Mouse (Mus musculus): ENCODE results near the gene Helz.
A peak's percentile ranks its signal among the peaks of the same experiment; 100 is the strongest.

Helz gene

DNA sequence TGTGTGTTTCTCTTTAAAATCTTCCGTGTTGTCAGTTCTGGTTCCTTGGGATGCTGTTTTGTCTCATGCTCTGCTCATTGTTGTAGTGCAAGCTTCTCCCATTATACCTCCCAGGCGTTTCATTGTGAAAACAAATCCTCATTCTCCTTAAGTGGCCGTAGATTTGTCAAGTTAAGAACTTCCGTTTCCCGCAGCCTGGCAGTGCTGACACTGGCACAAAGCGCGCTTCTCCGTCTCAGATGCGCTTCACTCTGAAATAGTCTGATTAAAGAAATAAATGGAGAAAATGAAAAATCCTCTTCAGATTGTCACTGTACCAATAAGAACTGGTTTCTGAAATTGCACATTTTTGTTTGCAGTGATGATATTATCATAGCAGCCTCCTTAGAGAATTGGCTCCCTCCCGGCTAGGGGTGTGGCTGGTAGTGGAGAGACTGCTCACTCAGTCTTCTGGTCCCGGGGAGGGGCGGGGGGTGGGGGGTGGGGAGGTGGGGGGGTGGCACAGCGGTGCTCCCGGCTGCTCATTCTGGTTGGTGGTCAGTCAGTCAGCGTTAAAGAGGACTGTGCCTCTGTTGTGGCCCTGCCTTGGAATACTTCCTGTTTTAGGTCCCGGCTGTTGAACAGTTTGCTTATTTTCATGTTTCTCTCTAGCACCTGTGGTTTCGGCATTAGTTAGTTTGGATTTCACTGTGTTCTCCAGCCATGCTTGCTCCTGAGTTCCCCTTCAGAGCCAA lies 128.6 kb downstream of the Helz start:
- no peak for DNase-seq

DNA sequence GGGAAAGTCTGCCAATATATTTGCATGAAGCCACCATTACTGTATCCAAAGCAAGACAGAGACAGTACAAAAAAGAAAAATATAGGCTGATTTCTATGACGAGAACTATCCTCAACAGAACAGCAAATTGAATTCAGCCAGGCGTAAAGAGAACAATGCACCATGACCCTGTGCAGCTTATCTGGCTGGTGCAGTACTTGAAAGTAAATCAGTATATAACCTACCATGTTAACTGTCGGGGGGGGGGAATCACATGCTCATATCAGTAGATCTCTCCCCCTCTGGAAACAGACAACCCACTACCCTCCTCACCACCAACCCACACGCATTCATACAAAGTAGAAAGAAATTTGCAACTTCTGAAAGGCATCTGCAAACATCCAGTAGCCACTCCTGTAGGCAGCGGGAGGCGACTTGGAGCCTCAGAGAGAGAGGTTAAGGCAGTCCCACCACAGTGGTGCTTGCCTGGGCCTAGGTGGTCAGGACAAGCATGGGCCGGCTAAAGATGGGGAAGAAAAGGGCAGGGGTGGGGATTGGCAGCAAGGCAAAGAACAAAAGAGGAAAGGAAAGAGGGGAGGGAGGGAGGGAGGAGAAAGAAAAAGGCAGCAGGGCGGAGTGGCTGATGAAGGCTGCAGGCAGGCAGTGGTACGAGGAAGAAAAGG lies 135.1 kb downstream of the Helz start:
- DNase-seq = no peak

GRCm38 (mm10) chr11:107683544-107684465 lies 136.1 kb downstream of the Helz start:
- no peak for DNase-seq

DNA sequence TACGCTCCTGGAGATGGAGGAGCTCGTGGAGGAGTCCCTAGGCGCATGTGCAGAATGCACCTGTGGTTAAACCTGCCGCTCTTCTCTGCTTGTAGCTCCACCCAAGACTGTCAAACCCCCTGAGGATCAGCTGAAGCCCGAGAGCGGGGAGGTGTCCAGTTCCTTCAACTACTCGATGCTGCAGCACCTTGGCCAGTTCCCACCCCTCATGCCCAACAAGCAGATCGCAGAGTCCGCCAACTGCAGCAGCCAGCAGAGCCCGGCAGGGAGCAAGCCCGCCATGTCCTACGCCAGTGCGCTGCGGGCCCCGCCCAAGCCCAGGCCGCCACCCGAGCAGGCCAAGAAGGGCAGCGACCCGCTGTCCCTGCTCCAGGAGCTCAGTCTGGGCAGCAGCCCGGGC lies 138.6 kb downstream of the Helz start:
- no peak for DNase-seq

DNA sequence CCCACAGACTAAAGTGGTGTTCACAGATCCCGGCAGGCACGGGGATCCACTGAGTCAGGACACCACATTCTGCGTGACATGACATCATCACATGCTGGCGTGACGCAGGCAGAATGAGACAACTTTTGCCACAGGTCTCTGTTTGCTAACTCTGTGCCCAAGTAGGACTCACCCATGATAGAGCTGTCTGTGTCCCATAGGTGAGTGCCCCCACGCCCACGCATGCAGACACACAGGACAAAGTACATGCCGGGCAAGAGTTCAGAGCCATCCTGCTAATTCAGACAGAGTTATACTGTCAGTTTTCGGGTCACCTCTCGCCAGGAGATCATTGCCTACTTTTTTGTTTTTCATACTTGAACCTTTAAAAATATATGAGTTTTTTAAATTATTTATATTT lies 140.8 kb downstream of the Helz start:
- no peak for DNase-seq

GRCm38 (mm10) chr11:107691569-107691968 lies 143.8 kb downstream of the Helz start:
- no peak for DNase-seq

DNA sequence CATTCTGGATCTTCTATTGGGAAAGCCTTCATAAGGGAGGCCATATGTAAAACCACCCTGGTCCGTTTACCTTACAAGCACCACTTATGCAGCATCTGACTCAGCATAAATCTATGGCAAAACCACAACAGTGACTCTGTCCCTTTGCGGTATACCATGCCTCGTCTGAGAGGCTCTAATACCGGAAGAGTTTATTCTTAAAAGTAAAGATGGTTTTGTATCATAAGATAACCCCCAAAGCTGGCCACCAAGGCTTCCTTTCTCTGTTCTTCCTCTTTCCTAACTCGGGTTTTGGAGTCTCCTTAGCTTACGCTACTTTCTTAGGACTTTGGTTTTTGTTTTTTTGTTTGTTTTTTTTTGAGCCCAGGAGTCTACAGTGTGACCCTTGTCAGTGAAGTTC lies 145.6 kb downstream of the Helz start:
- no peak for DNase-seq

DNA sequence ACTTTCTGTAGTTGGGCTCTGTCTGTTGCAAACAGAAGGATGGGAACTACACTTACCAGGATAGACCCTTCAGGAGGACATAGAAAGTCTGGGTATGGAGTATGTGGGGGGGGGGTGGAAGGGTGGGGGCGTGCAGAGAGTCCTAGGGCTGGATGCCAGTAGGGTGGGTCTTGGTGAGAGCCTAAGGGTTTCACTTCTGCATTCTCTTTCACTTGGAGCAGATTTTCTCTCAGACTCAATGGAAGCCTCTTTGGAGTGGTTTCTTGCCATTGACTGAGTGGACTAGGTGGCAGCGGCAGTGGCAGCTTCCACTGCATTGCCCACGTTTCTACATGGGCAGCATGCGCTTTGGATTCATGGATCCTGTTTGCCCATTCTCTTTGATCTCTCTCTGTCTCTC lies 152.2 kb downstream of the Helz start:
- no peak for DNase-seq

DNA sequence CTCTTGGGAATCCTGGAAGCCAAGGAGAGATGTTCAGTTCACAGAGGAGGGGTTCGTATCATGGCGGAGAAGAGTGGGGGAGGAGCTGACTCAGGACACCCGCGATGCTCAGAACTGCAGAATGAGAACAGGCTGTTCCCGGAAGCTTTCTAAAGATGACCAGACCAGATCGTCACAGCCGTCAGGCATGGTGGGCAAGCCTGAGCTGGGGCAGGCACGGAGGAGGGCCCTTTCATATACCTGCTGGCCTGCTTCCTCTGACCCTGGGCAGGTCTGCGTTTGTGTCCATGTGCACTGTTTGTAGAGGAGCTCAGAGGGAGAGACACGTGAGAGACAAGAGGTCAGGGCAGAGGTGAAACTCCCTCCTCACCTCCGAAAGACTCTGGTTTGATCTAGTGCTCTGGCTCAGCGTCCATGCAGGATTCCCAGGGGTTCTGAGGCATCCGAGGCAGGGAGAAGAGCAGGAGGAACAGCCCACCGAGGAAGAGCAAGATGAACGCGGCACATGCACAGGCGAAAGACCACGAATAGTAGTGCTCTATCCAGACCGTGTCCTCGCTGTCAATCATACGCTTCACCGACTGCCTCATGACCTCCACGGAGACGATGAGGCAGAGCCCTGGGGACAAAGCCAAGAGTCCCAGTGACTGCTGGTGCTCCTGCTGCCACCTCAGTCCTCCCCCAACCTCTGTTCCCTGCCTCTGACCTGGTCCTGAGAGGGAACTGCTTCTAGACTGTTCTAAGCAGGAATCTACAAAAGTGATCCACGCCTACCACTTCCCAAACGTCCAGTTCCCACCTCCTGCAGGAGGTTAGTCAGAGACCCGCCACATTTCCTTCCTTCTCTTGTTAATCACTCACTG lies 155.8 kb downstream of the Helz start:
- DNase-seq = no peak

- no peak for DNase-seq
Measured at GRCm38 (mm10) chr11:107705060-107705459, 157.3 kb downstream of the Helz start.

DNA sequence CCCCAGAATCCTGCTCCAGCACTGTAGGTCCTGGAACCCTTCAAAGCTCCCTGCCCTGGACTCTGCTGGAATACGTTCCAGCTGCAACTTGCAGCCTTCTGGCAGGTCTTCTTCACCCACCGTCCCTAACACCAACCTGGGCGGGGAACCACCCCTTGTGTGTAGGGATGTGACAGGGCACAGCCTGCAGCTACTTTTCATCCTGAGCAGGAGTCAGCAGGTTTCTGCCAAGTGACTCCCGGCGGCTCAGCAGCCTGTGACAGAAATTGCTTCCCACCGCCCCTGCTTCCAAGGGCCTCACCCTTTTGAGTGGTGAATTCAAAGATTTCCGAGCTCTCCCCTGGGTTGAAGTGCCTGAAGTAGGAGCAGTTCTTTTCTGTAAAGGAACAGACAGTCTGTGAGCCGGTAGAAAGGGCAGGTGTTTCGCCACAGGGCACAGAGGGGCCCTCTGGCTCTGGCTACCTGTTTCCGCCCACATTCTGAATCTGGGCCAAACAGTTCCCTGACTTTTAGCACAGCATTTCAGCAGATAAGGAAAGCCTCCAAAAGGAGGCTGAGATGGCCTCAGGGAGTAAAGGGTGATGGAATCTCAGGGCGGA lies 157.8 kb downstream of the Helz start:
- no peak for DNase-seq

GRCm38 (mm10) chr11:107707897-107708610 lies 160.3 kb downstream of the Helz start:
- no peak for DNase-seq

DNA sequence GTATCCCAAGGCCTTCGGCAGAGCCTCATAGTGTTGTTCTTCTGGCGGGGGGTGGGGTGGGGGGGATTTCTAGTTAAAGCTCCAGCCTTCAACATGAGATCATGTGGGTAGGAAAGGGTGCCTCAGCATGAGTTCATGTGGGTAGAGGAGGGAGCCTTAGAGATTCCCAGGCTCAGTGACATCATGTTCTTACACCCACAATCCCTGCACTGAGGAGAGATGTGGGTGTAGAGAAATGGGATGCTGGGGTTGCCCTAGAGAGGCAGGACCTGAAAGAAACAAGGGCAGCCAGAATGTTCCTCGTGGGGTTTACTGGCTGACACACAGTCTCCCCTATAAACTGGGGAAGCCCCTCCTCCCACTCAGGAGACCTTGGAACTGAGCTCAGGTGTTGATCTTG lies 162.6 kb downstream of the Helz start:
- DNase-seq = no peak

DNA sequence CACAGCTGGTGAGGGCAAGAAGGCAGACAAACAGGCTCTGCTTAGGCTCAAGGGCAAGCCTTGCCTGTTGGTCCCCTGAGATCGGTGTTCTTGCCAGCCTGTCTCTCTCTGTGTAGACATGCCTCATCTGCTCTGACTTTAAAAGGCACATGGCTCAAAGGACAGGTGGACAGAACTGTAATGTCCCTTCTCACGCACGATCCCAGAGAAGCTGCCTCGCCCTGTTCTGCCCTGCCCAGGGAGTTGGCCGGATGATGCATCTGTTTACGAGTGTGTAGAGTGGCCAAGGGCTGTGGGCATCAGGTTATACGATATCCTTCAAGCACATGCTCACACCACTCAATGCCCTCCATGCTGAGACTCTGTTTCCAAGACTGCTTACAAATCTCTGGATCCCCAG lies 166.6 kb downstream of the Helz start:
- no peak for DNase-seq

DNA sequence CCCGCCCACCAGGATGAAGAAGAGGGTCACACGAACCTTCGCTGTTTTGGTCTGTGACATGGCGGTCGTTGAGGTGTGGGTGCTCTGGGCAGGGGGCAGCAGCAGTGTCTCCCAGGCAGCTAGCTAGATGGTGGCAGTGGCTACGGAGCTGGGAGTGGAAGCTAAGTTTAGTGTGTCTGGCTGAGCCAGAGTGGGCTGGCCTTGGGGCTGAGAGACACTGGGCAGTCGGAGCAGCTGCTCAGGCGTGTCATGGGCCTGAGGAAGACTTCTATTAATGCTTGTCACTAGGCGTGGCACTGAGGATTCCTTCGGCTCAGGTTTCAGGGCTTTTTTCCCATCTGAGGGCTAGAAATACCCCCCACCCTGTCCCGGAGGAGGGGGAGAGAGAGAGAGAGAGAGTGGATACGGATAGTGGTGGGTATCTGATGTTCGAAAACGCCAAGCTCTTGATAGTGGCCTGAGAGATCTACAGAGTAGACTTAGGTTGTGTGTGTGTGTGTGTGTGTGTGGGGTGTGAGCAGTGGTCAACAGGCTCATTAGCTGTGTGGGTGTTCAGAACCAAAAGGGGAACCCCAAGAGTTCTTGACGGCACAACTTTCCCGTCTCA lies 168.7 kb downstream of the Helz start, which contains the start of gene Cacng1:
Gene Cacng1 (minus strand): TSS at position 191 of the 607 bp plus-strand sequence.
- no peak for DNase-seq

DNA sequence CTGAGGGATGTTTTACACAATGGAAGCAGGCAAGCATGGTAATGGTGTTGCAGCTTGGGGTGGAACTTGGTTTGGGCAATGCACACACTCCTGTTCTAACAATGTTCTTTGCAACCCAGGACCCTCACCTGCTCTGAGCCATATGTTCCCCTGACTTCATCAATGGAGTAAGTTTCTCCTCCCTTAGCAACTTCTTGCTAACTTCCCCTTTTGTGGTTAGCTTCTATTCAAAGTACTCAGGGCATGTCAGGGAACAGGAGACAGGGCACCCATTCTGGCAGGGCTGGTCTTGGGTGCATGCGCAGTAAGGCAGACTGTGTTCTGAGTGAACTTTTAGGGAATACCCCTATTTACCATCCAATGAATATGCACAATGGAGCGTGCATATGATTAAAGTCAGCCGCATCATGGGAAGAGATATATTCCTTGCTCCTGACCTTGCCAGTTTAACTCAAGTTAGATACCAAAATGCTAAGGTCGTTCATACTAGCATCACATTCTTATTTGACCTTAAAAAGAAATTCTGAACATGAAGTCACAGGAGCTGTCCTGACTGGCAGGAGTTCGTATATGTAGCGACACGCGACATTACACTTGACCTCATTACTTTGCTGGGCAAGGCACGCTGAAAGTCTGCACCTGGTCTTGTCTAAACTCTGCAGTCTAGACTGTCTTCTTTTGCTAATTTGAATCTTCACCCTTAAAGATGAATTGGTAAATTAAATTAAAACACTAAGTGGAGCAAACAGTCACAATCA lies 172.7 kb downstream of the Helz start:
- peak; percentile 2 to 9 for DNase-seq

DNA sequence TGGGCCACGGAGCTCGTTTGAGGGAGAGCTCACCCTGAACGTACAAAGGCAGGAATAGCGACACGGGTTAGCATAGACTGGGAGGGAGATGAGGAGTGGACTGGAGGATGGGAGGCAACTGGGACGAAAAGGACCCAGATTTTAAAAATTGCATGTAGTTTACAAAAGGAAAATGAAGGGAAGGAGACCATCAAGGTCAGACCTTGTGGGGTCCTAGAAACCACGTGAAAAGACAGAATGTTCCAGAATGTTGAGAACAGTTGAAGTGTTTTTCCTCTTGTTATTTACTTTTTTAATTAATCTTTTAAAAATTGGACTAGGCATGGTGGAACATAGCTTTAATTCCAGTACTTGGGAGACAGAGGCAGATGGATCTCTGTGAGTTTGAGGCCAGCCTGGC lies 173.3 kb downstream of the Helz start:
- DNase-seq = no peak

GRCm38 (mm10) chr11:107724603-107725002 lies 176.9 kb downstream of the Helz start:
- no peak for DNase-seq

DNA sequence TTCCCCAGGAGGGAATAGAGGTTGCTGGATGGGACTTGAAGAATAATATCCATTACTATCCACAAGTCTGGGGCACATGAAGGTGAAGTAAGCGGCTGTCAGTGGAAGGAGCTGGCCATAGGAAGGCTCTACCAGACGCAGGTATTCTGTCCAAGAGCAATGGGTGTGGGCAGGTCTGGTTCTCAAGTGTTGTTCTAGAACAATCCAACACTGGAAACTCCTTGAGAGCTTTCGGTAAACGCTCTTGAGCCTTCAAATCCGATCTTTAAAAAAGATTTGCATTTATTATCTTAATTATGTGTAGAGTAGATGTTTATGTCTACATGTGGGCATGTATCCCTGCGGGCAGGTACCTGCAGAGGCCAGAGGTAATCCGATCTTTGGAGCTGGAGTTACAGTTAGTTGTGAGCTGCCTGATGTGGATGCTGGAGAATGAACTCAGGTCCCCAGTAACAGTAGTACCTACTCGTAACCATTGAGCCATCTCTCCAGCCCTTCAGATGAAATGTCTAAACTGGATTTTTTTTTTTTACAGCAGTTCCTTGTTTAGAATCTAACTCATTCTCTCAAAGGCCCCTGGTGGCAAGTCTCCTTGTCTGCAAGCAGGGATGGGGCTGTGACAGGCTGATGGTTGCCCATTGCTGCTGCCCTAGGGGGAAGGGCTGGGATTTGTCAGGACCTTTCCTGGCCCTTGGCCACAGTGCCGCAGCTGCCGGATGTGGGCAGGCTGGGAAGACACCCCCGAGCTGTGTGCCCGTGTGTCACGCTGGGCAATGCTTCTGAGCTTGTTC lies 180.5 kb downstream of the Helz start:
- DNase-seq = no peak

Data from B cell, adult 2 months (primary cell).